Mouse (Mus musculus): ENCODE results near the gene Slc16a13. TPM values are rescaled to one million over a fixed set of nuclear protein-coding genes. Genes with fewer than 3 reads are reported as not detected.

Slc16a13 gene
- polyA plus RNA-seq, 2 experiments, result 3.2 to 3.8 TPM

DNA sequence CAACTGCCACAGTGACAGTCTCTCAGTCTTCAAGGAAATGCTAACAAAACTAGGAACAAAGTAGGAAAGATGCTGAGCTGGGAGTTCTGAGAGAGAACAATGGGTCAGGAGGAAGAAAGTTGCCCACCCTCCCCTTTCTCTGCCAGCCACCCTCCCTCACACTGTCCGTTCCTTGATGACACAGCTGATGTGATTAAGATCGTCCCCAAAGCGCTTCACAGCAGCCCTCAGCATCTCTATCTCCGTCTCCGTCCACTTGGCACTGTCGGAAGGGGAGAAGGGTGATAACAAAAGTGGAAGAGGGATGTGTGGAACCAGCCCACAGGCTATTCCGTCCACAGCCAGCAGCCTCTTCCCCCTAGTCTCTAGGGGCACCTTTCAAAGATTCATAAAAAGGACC lies 15.9 kb upstream of the Slc16a13 start:
- DNase-seq (ENCODE audit: low read depth in 3 of 3, low spot score in 3 of 3), result no peak
- H3K27me3 ChIP-seq (ENCODE audit: control insufficient read depth, insufficient read depth, low read length), result no peaks in the 10 kb centered on the region
- H3K4me2 ChIP-seq (ENCODE audit: low read depth), result peak overlapping the region; percentile 99
- peak overlapping the region; percentile 96 for H3K9ac ChIP-seq (replicated peaks)
- TF ChIP-seq CTCF (IDR thresholded peaks at IDR 0.05; ENCODE audit: low read depth), result no peak
- H3K4me1 ChIP-seq (replicated peaks; ENCODE audit: control insufficient read depth in 2 of 2, insufficient read depth in 2 of 2, low read length in 1 of 2), result peaks cover 15 to 28% of the 10 kb centered on the region in 2 experiments
- 7% methylated on average over 7 of the region's 7 CpGs for WGBS (ENCODE audit: insufficient replicate concordance)
- no peak for ATAC-seq (ENCODE audit: insufficient read depth)
- peak overlapping the region; percentile 96 for H3K27ac ChIP-seq
- peak overlapping the region; percentile 86 to 87 for H3K4me3 ChIP-seq (ENCODE audit: insufficient read depth in 1 of 2, low read depth in 2 of 2, low read length in 2 of 2)
- no peaks in the 10 kb centered on the region for H3K9me3 ChIP-seq (ENCODE audit: control insufficient read depth, low read length)
- H3K36me3 ChIP-seq (replicated peaks; ENCODE audit: control insufficient read depth, insufficient read depth, low read depth), result peaks cover 5% of the 10 kb centered on the region

DNA sequence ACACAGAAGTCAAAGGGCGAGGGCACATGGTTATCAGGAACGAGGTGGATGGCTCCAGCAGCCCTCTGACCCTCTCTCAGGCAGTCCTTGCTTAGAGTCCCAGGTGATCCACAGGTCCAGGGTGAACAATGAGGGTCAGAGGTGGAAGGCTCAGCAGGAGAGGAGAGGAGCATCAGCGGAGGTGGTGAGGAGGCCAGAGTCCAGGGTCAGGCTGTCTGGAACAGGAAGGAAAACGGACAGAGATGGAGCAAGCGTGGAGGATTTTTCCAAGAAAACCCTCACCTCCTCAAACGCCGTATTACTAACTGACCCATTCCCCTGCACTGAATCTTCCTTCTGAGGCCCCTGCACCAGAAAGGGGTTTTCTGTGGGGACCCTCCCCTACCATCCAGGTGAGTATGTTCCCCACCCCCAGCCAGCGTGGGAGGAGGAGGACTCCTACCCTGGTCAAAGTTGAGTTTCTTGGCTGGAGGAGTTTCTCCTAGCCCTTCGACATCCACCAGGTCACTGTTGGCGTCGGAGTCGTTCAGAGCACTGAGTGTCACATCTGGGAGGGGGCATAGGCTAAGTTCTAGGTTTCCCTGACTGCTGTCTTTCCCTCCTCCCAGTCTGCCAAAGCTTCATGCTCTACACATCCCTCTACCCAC lies 14.5 kb upstream of the Slc16a13 start:
- H3K9me3 ChIP-seq (ENCODE audit: control insufficient read depth, low read length), result no peaks in the 10 kb centered on the region
- H3K4me2 ChIP-seq (ENCODE audit: low read depth), result no peak overlapping the region
- TF ChIP-seq CTCF (IDR thresholded peaks at IDR 0.05; ENCODE audit: low read depth) (no peak), EP300 (IDR thresholded peaks at IDR 0.05; ENCODE audit: low read depth) (no peak)
- DNase-seq (ENCODE audit: low read depth in 3 of 3, low spot score in 3 of 3) (no peak), ATAC-seq (ENCODE audit: insufficient read depth) (no peak)
- peaks cover under 1% of the 10 kb centered on the region for H3K27me3 ChIP-seq (ENCODE audit: control insufficient read depth, insufficient read depth, low read length)
- 79% methylated on average over 12 of the region's 12 CpGs for WGBS (ENCODE audit: insufficient replicate concordance)
- peaks cover 13 to 26% of the 10 kb centered on the region in 2 experiments for H3K4me1 ChIP-seq (replicated peaks; ENCODE audit: control insufficient read depth in 2 of 2, insufficient read depth in 2 of 2, low read length in 1 of 2)
- H3K36me3 ChIP-seq (replicated peaks; ENCODE audit: control insufficient read depth, insufficient read depth, low read depth), result peaks cover 5% of the 10 kb centered on the region
- H3K4me3 ChIP-seq (ENCODE audit: insufficient read depth in 1 of 2, low read depth in 2 of 2, low read length in 2 of 2), result no peak overlapping the region
- H3K9ac ChIP-seq (replicated peaks), result no peak overlapping the region
- H3K27ac ChIP-seq, result no peak overlapping the region

DNA sequence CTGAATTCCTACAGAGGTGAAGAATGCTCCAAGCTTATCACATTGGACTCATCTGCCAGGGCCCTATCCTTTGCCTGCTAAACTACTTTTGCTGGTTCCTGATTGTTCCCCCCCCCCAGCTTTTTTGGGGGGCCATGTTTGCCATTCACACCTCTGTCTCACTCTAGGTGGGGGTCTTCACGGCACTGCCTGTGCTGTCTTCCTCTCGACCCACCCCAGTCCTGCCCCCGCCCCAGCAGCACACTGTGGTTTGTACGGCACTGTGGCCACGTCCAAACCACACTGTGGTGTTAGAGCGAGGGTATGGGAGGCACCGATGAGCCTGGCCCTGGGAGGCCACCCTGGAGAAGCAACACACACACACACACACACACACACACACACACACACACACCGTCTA lies 13.6 kb upstream of the Slc16a13 start:
- Histone ChIP-seq H3K27ac (no peak overlapping the region), H3K9ac (replicated peaks) (no peak overlapping the region)
- ATAC-seq (ENCODE audit: insufficient read depth), result no peak

DNA sequence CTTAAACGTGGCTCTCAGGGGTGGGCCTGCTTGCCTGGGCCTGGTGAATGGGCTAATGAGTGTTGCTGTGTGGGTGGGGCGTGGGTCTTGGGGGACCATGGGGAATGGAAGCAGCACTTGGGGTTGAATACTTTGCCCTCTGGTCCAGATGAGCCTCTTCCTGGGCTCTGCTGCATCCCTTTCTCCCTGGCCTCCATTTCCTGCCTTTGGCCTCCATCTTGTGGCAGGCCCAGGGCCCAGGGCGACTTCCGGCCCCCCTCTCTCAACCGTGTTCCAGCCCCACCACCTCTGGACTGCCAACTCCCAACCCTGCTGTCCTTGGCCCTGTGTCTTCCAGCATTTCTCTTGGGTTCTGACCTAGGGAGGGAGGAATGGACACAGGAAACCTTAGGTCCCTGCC lies 13.2 kb upstream of the Slc16a13 start:
- 54% methylated on average over 5 of the region's 5 CpGs for WGBS (ENCODE audit: insufficient replicate concordance)
- H3K9me3 ChIP-seq (ENCODE audit: control insufficient read depth, low read length), result no peaks in the 10 kb centered on the region
- H3K9ac ChIP-seq (replicated peaks), result no peak overlapping the region
- H3K27ac ChIP-seq, result no peak overlapping the region
- H3K4me1 ChIP-seq (replicated peaks; ENCODE audit: control insufficient read depth in 2 of 2, insufficient read depth in 2 of 2, low read length in 1 of 2), result peaks cover 21 to 32% of the 10 kb centered on the region in 2 experiments
- no peak for TF ChIP-seq CTCF (IDR thresholded peaks at IDR 0.05; ENCODE audit: low read depth)
- no peak for TF ChIP-seq EP300 (IDR thresholded peaks at IDR 0.05; ENCODE audit: low read depth)
- ATAC-seq (ENCODE audit: insufficient read depth), result no peak
- H3K27me3 ChIP-seq (ENCODE audit: control insufficient read depth, insufficient read depth, low read length), result peaks cover 14% of the 10 kb centered on the region
- no peak overlapping the region for H3K4me2 ChIP-seq (ENCODE audit: low read depth)
- no peak for DNase-seq (ENCODE audit: low read depth in 3 of 3, low spot score in 3 of 3)
- no peak overlapping the region for H3K4me3 ChIP-seq (ENCODE audit: insufficient read depth in 1 of 2, low read depth in 2 of 2, low read length in 2 of 2)
- H3K36me3 ChIP-seq (replicated peaks; ENCODE audit: control insufficient read depth, insufficient read depth, low read depth), result peaks cover 5% of the 10 kb centered on the region

More for the DNA sequence above, 13.6 kb upstream of the Slc16a13 start:
- TF ChIP-seq CTCF (IDR thresholded peaks at IDR 0.05; ENCODE audit: low read depth) (no peak), EP300 (IDR thresholded peaks at IDR 0.05; ENCODE audit: low read depth) (no peak)
- H3K27me3 ChIP-seq (ENCODE audit: control insufficient read depth, insufficient read depth, low read length), result peaks cover 10% of the 10 kb centered on the region
- H3K4me2 ChIP-seq (ENCODE audit: low read depth), result no peak overlapping the region
- WGBS (ENCODE audit: insufficient replicate concordance), result 29% methylated on average over 8 of the region's 8 CpGs
- no peaks in the 10 kb centered on the region for H3K9me3 ChIP-seq (ENCODE audit: control insufficient read depth, low read length)
- no peak overlapping the region for H3K4me3 ChIP-seq (ENCODE audit: insufficient read depth in 1 of 2, low read depth in 2 of 2, low read length in 2 of 2)
- H3K4me1 ChIP-seq (replicated peaks; ENCODE audit: control insufficient read depth in 2 of 2, insufficient read depth in 2 of 2, low read length in 1 of 2), result peaks cover 17 to 27% of the 10 kb centered on the region in 2 experiments
- H3K36me3 ChIP-seq (replicated peaks; ENCODE audit: control insufficient read depth, insufficient read depth, low read depth), result peaks cover 5% of the 10 kb centered on the region
- DNase-seq (ENCODE audit: low read depth in 3 of 3, low spot score in 3 of 3), result no peak

DNA sequence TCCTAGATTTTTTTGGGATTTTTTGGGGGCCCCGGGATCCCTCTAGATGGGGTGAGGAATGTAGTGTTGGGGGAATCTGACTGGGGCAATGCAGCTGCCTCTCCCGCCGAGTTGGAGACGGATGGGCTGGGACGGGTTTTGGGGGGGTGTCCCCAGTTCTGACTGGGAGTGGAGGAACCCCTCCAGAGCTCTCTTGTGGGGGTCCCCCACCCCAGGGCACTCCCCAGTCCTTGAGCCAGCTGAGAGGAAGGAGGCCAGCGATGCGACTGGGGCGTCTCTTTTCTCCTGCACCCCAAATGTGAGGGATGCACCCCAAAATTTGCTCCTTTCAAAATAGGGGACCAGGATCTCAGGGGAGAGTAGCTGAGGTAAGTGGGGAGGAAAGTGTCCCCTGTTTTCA lies 12.2 kb upstream of the Slc16a13 start:
- 65% methylated on average over 8 of the region's 8 CpGs for WGBS (ENCODE audit: insufficient replicate concordance)
- Histone ChIP-seq H3K4me3 (ENCODE audit: insufficient read depth in 1 of 2, low read depth in 2 of 2, low read length in 2 of 2) (no peak overlapping the region), H3K4me1 (replicated peaks; ENCODE audit: control insufficient read depth in 2 of 2, insufficient read depth in 2 of 2, low read length in 1 of 2) (peaks cover 21 to 34% of the 10 kb centered on the region in 2 experiments), H3K27ac (no peak overlapping the region), H3K27me3 (ENCODE audit: control insufficient read depth, insufficient read depth, low read length) (peaks cover 15% of the 10 kb centered on the region), H3K4me2 (ENCODE audit: low read depth) (peak overlapping the region; percentile 25; the same call in 1 of the 2 replicates), H3K9ac (replicated peaks) (no peak overlapping the region), H3K9me3 (ENCODE audit: control insufficient read depth, low read length) (no peaks in the 10 kb centered on the region), H3K36me3 (replicated peaks; ENCODE audit: control insufficient read depth, insufficient read depth, low read depth) (peaks cover 5% of the 10 kb centered on the region)
- TF ChIP-seq EP300 (IDR thresholded peaks at IDR 0.05; ENCODE audit: low read depth) (no peak), CTCF (IDR thresholded peaks at IDR 0.05; ENCODE audit: low read depth) (no peak)
- DNase-seq (ENCODE audit: low read depth in 3 of 3, low spot score in 3 of 3) (no peak), ATAC-seq (ENCODE audit: insufficient read depth) (no peak)

Data from liver, embryonic 14.5 days (tissue).